Mouse (Mus musculus): ENCODE data around the gene Cbln3. TPM values are rescaled to one million over a fixed set of nuclear protein-coding genes. Genes with fewer than 3 reads are reported as not detected.

The Cbln3 gene
- under 1 TPM; 0.33 to 0.48 TPM for polyA plus RNA-seq (2017; shearing (Covaris generic))

DNA sequence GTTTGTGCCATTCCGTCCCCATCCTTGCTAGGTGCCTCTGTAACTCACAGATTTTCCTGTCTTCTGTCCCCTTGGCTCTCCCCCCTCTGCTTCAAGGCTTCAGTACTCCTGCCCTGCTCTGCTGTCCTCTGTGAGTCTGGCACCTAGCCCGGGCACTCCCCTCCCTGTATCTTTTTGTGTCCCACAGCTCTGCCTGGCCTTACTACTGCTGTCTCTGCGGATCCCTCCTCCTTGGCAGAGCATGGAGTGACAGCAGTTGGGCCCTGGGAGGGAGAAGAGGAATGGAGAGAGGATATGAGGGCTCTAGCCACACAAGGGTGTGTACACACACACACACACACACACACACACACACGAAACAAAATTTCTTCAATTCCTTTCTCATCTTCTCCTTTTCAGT lies at the start of gene Cbln3:
Gene Cbln3 (minus strand): TSS at position 227 of the 400 bp plus-strand sequence.

DNA sequence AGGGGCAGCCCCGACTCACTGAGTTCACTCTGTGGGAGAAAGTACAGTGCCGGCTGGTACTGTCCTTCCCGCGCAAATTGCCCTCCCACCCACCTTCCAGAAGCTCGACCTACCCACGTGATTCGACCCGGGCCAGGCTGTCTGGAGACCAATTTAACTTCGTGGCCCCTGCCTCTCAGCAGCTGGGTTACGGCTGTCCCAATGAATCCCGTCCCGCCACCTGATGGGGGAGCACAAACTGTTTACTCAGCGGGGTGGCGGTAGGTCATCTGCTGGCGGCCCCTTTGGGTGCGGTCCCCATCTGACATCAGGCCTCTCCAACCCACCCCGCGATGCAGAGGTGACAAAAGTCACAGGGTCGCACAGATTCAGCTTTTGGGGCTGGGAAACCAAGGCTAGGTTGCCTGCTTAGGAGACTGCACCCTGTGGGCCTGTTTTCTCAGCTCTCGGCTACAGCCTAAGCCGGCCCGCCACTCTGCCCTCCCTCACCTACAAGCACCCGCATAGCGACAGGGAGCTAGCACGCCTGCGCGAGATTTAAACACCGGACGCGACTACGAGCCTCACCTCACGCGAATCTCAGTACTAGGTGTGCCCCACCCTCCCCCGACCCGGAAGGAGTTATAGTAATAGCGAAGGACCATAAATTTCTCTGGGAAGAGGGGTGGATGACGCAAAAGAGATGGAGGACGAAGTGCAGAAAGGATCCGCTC lies 15.7 kb upstream of the Cbln3 start, which contains the start of gene Sdr39u1:
Gene Sdr39u1 (minus strand): TSS at position 593 of the 713 bp plus-strand sequence.

DNA sequence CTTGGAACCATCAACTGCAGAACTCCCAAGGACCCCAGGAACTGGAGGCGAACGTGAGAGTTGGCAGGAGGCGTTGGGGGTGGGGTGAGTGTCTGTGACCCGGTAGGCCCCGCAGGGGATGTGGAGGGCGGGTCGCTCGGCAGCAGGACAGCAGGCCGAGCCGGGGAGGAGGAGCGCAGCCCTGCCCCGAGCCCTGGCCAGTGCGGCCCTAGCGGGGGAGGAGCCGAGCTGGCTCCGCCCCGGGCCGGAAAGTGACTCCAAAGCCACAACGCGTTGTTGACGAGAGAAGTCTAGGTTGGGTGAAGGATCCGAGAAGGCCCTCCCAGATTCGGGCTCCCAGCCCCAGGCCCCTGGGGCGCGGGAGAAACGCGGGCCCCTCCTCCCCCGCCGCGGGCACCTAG lies 521 bp upstream of the Cbln3 start, which contains the start of gene Khnyn:
Gene Khnyn (plus strand): TSS at position 235 of the 401 bp plus-strand sequence.

DNA sequence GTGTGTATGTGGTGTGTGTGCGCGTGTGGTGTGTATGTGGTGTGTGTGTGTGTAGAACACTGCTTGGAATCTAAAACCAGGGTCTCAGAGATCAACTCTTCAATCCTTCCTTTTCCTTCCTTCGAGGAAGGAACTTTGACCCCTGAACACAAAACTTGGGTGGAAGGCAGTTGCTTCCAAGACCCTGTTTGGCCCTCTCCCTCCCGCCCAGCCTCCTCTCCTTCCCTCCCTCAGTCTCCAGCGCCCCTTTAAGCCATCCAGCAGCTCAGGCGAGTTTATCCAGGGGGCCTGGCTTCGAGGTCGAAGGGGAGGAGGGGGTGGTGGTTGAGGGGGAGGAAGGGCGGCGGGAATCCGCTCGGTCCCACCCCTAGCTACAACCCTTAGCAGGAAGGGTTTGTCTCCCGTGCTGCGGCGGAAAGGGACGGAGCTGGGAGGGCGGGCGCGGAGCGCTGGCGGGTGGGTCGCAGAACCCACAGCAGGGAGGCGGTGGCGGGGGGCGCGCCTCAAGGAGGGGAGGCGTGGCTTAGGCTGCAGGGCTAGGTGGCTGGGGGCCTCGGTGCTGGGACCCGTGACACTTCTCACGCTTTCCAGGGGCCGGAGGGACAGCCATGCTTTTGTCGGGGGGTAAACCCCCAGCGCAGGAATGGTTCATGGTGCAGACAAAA lies 30.4 kb downstream of the Cbln3 start, which contains the start of gene Nynrin:
Gene Nynrin (plus strand): TSS at position 390 of the 665 bp plus-strand sequence.

Other genes starting within 250 kb of the Cbln3 start
- 10 to 100 TPM; 50.2 to 65.2 TPM for gene Ipo4, start 248.4 kb downstream of the Cbln3 start, polyA plus RNA-seq (2017; shearing (Covaris generic))
- gene Gm49378, start 246.5 kb downstream of the Cbln3 start, polyA plus RNA-seq (2017; shearing (Covaris generic)): 1 to 10 TPM; 1.4 to 3.0 TPM
- gene Tm9sf1, start 240.6 kb downstream of the Cbln3 start, polyA plus RNA-seq (2017; shearing (Covaris generic)): 10 to 100 TPM; 73.1 to 82.7 TPM
- 1 to 10 TPM; 1.4 to 2.1 TPM for gene Tssk4, start 234.2 kb downstream of the Cbln3 start, polyA plus RNA-seq (2017; shearing (Covaris generic))
- gene Mdp1, start 223.9 kb downstream of the Cbln3 start, polyA plus RNA-seq (2017; shearing (Covaris generic)): 100 to 1,000 TPM in 1 of 2 experiments, 10 to 100 TPM in 1; 97.3 to 101 TPM
- 10 to 100 TPM; 41.6 to 61.3 TPM for gene Gmpr2, start 212.5 kb downstream of the Cbln3 start, polyA plus RNA-seq (2017; shearing (Covaris generic))
- gene Nedd8, start 212.3 kb downstream of the Cbln3 start, polyA plus RNA-seq (2017; shearing (Covaris generic)): 100 to 1,000 TPM; 358 to 380 TPM
- 10 to 100 TPM; 57.8 to 66.2 TPM for gene Tinf2, start 202.6 kb downstream of the Cbln3 start, polyA plus RNA-seq (2017; shearing (Covaris generic))
- under 1 TPM; 0.14 to 0.76 TPM for gene Tgm1, start 170.5 kb downstream of the Cbln3 start, polyA plus RNA-seq (2017; shearing (Covaris generic))
- gene Rabggta, start 162.1 kb downstream of the Cbln3 start, polyA plus RNA-seq (2017; shearing (Covaris generic)): 10 to 100 TPM; 54.5 to 89.6 TPM
- gene Dhrs1, start 138.7 kb downstream of the Cbln3 start, polyA plus RNA-seq (2017; shearing (Covaris generic)): 10 to 100 TPM; 21.9 to 45.9 TPM
- 10 to 100 TPM; 45.0 to 53.1 TPM for gene Nop9, start 138.7 kb downstream of the Cbln3 start, polyA plus RNA-seq (2017; shearing (Covaris generic))
- not detected for gene Cideb, start 125.9 kb downstream of the Cbln3 start, polyA plus RNA-seq (2017; shearing (Covaris generic))
- 1 to 10 TPM in 1 of 2 experiments, under 1 TPM in 1; 0.35 to 1.1 TPM for gene Ltb4r2, start 123.0 kb downstream of the Cbln3 start, polyA plus RNA-seq (2017; shearing (Covaris generic))
- gene Ltb4r1, start 118.4 kb downstream of the Cbln3 start, polyA plus RNA-seq (2017; shearing (Covaris generic)): 10 to 100 TPM in 1 of 2 experiments, 1 to 10 TPM in 1; 1.2 to 10.9 TPM
- gene Adcy4, start 100.3 kb downstream of the Cbln3 start, polyA plus RNA-seq (2017; shearing (Covaris generic)): under 1 TPM; 0.04 to 0.45 TPM
- 10 to 100 TPM; 62.4 to 75.6 TPM for gene Ripk3, start 95.5 kb downstream of the Cbln3 start, polyA plus RNA-seq (2017; shearing (Covaris generic))
- 1 to 10 TPM in 1 of 2 experiments, not detected in 1; 1.6 TPM for gene Nfatc4, start 61.2 kb downstream of the Cbln3 start, polyA plus RNA-seq (2017; shearing (Covaris generic))
- gene Nynrin, start 30.4 kb downstream of the Cbln3 start, polyA plus RNA-seq (2017; shearing (Covaris generic)): 1 to 10 TPM in 1 of 2 experiments, under 1 TPM in 1; 0.22 to 1.5 TPM
- gene Khnyn, start 555 bp upstream of the Cbln3 start, polyA plus RNA-seq (2017; shearing (Covaris generic)): 10 to 100 TPM; 67.6 to 78.9 TPM
- gene Sdr39u1, start 15.9 kb upstream of the Cbln3 start, polyA plus RNA-seq (2017; shearing (Covaris generic)): 10 to 100 TPM; 72.3 to 79.5 TPM
- not detected for gene Cma1, start 60.3 kb upstream of the Cbln3 start, polyA plus RNA-seq (2017; shearing (Covaris generic))
- gene Cma2, start 66.6 kb upstream of the Cbln3 start, polyA plus RNA-seq (2017; shearing (Covaris generic)): not detected
- not detected for gene Mcpt1, start 133.6 kb upstream of the Cbln3 start, polyA plus RNA-seq (2017; shearing (Covaris generic))
- under 1 TPM in 1 of 2 experiments, not detected in 1; 0.32 TPM for gene Mcpt9, start 146.1 kb upstream of the Cbln3 start, polyA plus RNA-seq (2017; shearing (Covaris generic))
- gene Mcpt2, start 157.6 kb upstream of the Cbln3 start, polyA plus RNA-seq (2017; shearing (Covaris generic)): not detected
- gene Mcpt4, start 177.9 kb upstream of the Cbln3 start, polyA plus RNA-seq (2017; shearing (Covaris generic)): not detected
- gene Mcpt8, start 200.9 kb upstream of the Cbln3 start, polyA plus RNA-seq (2017; shearing (Covaris generic)): under 1 TPM; 0.19 to 0.58 TPM
- under 1 TPM in 1 of 2 experiments, not detected in 1; 0.54 TPM for gene Ctsg, start 218.2 kb upstream of the Cbln3 start, polyA plus RNA-seq (2017; shearing (Covaris generic))
- gene Gzme, start 236.2 kb upstream of the Cbln3 start, polyA plus RNA-seq (2017; shearing (Covaris generic)): under 1 TPM in 1 of 2 experiments, not detected in 1; 0.18 TPM
- under 1 TPM in 1 of 2 experiments, not detected in 1; 0.29 TPM for gene Gzmd, start 248.2 kb upstream of the Cbln3 start, polyA plus RNA-seq (2017; shearing (Covaris generic))

Measured in inflammation-experienced regulatory T-cells (primary cell).